Mouse (Mus musculus) G1E-ER4 (cell line): Measurements from ENCODE around the gene Vmn2r8. TPM values are rescaled to one million over a fixed set of nuclear protein-coding genes. Genes with fewer than 3 reads are reported as not detected.
"Not testable (repeated sequence)": the region's sequence is repeated elsewhere in the genome, so short reads cannot be mapped to it uniquely, and the experiment has no call there.

Source experiments
- GATA1 ChIP-seq: IDR thresholded peaks from one replicate; pipeline ENCODE4 v1.8.0; 2012; ENCODE audit warnings: low read length, inconsistent platforms
- polyA plus RNA-seq: library from polyadenylated mRNA; stranded (reverse); fragments of >175 nt; gene quantifications from 2 replicates; pipeline ENCODE4 v1.2.3, GENCODE M21; 2012

Vmn2r8 gene
- polyA plus RNA-seq, result not detected in 2 replicates

DNA sequence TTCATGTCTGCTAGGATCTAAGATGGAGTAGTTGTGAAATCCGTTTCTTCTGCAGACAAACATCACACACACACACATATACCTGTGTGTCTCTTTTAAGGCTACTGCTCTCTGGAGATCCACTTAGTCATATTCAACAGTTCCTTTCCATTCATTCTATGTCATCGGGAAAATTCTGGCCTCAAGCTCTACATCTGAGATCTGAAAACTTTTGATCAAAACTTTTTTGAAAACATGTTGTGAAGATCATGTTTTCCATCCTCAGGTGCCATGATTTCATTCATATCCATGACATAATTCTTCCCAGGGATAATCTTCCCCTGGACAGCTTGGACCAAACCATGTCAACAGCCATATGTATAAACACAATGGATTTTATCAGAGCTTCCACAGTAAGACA, at the start of gene Vmn2r8:
Gene Vmn2r8, minus strand, starts transcription at position 101 of the 400 bp plus-strand sequence.
- TF ChIP-seq GATA1, result not testable (repeated sequence)

DNA sequence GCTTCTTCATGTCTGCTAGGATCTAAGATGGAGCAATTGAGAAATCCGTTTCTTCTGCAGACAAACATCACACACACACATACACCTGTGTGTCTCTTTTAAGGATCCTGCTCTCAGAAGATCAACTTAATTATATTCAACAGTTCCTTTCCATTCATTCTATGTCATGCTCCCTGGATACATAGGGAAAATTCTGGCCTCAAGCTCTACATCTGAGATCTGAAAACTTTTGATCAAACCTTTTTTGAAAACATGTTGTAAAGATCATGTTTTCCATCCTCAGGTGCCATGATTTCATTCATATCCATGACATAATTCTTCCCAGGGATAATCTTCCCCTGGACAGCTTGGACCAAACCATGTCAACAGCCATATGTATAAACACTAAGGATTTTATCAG, 43.9 kb upstream of the Vmn2r8 start, which contains the start of gene Vmn2r9:
Gene Vmn2r9, minus strand, starts transcription at position 101 of the 400 bp plus-strand sequence.
- TF ChIP-seq GATA1, result not testable (repeated sequence)

GRCm38 (mm10) chr5:108849466-108849865, 40.8 kb upstream of the Vmn2r8 start:
- TF ChIP-seq GATA1, result no peak

- TF ChIP-seq GATA1, result no peak
Observed at GRCm38 (mm10) chr5:108836156-108836555, 27.5 kb upstream of the Vmn2r8 start.

DNA sequence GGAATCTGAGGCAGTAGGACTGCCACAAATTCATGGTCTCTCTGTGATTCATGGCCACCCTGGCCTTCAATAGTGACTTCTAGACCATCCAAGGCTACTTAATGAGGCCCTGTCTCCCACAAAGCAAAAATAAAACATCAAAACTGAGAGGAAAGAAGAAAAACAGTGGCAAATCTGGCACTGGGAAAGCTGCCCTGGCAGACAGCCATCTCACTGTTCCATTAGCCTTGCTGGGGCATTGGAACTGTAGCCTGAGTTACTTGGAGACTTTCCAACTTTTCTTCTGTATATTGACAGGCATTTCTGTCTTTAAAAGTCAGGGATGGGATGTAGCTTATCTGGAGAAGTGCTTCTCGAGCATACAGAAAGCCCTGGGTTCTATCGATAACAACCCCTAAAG, 14.6 kb upstream of the Vmn2r8 start:
- no peak for TF ChIP-seq GATA1

DNA sequence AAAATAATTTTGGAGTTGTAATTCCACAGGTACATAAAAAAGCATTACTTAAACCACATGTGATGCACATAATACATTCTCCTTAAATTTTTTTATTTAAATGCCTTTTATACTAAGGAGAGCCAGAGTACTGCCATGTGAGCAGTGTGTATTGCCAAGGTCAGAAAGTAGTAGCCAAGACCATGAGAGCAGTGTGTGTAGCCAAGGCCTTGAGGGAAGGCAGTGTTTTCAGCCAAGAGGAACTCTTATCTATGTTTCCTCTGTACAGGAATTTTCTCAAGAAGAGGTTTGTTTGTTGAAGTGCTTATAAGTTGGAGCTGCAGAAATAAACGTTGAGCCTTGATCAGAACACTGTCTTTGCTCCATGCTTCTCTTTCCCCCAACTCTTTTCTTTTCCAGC, 5.0 kb downstream of the Vmn2r8 start:
- TF ChIP-seq GATA1, result no peak

DNA sequence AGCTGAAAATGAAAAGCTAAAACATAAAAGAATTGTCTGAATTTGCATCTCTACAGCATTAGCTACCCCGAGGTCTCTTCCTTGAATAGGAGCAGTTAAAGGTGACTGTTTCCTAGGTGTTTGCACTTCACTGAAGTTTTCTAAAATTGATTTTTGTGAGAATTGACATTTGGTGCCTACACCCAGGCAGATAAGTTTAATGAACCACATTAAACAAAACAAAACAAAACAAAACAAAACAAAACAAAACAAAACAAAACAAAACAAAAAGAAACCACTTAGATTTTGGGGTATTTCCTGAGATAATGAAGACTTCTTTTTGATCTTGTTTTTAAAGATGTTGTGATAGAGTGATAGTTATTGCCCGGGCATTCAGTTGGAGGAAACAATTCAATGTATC, 13.4 kb downstream of the Vmn2r8 start, which contains the start of gene Tmed11:
Gene Tmed11, minus strand, starts transcription at position 101 of the 400 bp plus-strand sequence.
- TF ChIP-seq GATA1, result not testable (repeated sequence)

DNA sequence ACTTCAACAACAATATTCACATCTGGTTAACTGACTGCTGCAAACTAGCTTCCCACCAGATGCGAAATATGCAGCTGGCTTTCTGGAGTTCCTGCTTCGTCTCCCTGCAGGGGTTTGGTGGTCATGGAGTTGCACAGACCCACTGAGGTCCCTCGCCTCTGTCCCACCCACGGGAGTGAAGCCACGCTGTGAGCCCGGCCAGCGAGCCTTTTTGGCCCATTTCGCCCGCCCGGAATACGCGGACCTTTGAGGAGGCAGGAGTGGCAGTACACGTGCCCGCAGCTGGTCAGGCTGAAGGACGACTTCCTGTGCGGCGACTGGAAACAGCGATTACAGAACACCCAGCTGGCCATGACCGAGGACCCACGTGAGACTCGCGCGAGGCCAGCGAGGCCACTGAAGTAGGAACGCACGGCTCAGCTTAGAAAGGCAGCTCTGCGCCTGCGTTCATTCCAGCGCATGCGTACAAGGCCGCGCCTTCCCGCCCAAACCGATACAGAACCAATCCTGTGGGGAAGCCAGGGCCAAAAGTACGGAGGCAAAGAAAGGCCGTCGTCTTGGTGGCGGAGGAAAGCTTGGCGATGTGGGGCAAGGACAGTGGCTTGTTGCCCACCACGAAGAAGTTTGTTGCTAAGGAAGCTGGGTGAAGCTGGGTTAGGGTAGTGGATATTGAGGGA, 33.9 kb downstream of the Vmn2r8 start, which contains the start of gene Rnf212:
Gene Rnf212, minus strand, starts transcription at position 353 of the 677 bp plus-strand sequence.
- TF ChIP-seq GATA1, result no peak

- TF ChIP-seq GATA1, result no peak
Observed at GRCm38 (mm10) chr5:108760002-108760401, 48.6 kb downstream of the Vmn2r8 start.

DNA sequence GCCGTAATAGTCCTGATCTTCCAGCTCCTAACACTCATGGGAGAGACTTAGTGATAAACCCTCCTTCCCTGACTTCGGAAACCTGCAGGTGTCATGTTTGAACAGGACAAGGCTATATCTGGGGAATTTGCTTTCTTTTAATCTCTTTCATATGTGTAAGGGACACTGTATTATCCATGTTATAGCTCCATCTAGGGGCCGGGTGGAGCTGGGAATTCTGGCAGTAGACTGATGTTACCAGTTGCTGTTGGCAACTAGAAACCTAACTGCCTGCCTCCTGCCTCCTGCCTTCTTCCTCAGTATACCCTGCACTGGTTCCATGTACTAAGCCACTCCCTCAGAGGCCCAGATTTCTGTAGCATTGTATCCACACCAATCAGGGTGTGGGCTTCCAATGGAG, 50.3 kb downstream of the Vmn2r8 start:
- no peak for TF ChIP-seq GATA1

- no peak for TF ChIP-seq GATA1
Observed at GRCm38 (mm10) chr5:108750328-108751210, 58.1 kb downstream of the Vmn2r8 start.

GRCm38 (mm10) chr5:108744629-108745028, 64.0 kb downstream of the Vmn2r8 start:
- no peak for TF ChIP-seq GATA1

DNA sequence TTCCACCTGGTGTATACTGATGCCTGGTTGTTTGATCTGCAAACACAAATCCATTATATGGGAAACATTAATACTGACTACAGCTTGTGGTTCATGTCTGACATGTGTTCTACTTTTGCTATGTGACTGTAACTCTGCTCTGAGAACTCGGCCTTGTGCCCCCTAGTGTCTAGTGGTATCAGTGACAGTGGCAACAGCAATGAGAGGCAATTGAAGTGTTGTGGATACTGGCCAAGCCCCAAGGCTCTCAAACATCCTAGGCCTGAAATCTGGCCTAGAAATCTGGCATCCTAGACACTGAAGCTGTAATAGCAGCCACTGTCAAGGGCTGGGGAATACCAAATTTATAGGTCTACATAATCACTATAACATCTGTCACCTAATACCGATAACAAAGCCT, 64.8 kb downstream of the Vmn2r8 start:
- TF ChIP-seq GATA1, result no peak

DNA sequence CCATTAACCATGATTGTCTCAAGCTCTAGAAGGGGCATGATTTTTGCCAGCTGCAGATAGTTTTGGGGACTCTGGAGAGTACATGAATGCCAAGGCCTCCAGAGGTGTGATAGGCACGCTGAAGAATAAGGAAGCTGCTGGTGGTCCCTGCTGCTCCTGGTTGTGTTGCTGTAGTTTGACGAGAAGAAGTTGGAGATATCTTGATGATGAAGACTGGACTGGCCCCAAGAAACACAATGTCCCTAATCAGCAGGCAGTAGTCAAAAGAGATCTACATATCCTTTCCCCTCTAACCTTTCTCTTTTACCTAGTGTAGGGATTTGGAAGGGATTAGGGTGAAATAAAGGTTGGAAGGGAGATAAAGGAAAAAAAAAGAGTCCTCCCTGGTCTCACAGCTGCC, 66.1 kb downstream of the Vmn2r8 start:
- TF ChIP-seq GATA1, result no peak

GRCm38 (mm10) chr5:108741844-108742243, 66.8 kb downstream of the Vmn2r8 start:
- TF ChIP-seq GATA1, result no peak

Other genes starting within 250 kb of the Vmn2r8 start
- 65.6 and 99.4 TPM in 2 replicates for gene Gak, start 179.1 kb downstream of the Vmn2r8 start, polyA plus RNA-seq
- gene Tmem175, start 179.1 kb downstream of the Vmn2r8 start, polyA plus RNA-seq, result 2.1 and 4.4 TPM in 2 replicates
- 7.2 and 7.4 TPM in 2 replicates for gene Idua, start 148.5 kb downstream of the Vmn2r8 start, polyA plus RNA-seq
- gene Dgkq, start 139.2 kb downstream of the Vmn2r8 start, polyA plus RNA-seq, result 4.2 and 5.0 TPM in 2 replicates
- gene Slc26a1, start 133.3 kb downstream of the Vmn2r8 start, polyA plus RNA-seq, result 0.89 and 1.4 TPM in 2 replicates
- gene Fgfrl1, start 116.5 kb downstream of the Vmn2r8 start, polyA plus RNA-seq, result 13.3 and 14.9 TPM in 2 replicates
- not detected in 2 replicates for gene Rnf212, start 33.9 kb downstream of the Vmn2r8 start, polyA plus RNA-seq
- gene Tmed11, start 13.5 kb downstream of the Vmn2r8 start, polyA plus RNA-seq, result not detected in 2 replicates
- not detected in 2 replicates for gene Vmn2r9, start 43.8 kb upstream of the Vmn2r8 start, polyA plus RNA-seq
- not detected in 2 replicates for gene Vmn2r10, start 197.7 kb upstream of the Vmn2r8 start, polyA plus RNA-seq